Mouse (Mus musculus): ENCODE measurements around the gene Chrm4.

Chrm4 gene

DNA sequence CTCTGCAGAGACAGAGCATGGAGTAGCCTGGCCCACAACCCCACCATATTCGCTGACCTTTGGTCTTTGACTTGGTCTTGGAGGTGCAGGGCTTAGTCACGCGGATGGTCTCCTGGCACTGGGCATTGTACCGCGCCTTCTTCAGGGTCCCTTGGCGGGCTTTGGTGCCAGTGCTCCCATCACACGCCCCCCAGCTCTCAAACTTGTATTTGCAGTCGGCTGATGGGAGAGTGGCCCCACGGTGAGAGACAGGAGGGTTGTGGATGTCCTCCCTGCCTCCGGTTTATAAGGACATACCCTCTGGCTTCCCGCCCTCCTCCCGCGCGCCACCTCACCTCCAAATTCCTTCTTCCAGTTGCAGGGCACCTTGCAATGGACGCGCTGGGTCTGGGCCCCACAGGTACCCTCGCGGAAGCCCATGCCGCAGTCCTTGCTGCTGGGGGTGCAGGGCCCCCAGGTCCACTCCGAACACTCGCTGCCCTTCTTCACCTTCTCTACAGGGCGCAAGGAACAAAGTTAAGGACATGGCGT is 3.8 kb downstream of the Chrm4 start:
- TF ChIP-seq GATA4 (IDR thresholded peaks at IDR 0.05; ENCODE audit: insufficient replicate concordance, low read length), result no peak

DNA sequence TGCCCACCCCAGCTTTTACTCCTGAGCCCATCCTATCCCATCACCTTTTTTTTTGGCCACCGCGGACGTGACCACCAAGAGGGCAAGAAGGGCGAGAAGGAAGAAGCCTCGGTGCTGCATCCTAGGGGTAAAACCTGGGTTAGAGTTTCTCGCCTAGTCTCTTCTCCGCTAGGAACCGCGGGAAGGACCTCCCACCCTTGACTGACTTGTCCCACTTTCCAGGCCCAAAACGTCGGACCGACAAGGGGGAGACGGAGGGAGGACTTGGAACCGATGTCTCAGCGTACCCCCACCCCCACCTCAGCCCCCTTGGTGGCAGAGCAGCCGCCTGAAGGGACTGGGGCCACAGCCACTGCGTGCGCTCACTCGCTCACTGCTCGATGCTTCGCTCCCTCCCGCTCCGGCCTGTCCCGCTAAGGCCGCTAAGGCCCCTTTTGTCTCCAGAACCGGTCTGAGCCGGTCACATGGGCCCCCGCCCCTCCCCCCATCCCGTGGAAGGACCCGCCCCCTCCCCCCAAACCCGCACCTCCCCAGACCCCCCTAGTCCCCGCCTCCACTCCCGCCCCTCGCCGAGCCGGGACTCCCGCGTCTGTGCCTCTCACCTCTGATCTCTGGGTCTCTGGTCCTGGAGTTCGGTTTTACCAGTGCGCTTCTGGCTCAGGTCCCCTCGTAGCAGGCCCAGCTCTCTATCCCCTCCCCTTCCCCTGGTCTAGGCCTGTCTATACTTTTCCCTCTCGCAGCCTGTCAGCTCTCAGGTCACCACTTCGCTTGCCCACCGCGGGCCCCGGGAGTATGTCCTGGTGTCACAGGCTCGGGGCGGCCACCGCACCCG is 4.5 kb downstream of the Chrm4 start:
- no peak for TF ChIP-seq GATA4 (IDR thresholded peaks at IDR 0.05; ENCODE audit: insufficient replicate concordance, low read length)

DNA sequence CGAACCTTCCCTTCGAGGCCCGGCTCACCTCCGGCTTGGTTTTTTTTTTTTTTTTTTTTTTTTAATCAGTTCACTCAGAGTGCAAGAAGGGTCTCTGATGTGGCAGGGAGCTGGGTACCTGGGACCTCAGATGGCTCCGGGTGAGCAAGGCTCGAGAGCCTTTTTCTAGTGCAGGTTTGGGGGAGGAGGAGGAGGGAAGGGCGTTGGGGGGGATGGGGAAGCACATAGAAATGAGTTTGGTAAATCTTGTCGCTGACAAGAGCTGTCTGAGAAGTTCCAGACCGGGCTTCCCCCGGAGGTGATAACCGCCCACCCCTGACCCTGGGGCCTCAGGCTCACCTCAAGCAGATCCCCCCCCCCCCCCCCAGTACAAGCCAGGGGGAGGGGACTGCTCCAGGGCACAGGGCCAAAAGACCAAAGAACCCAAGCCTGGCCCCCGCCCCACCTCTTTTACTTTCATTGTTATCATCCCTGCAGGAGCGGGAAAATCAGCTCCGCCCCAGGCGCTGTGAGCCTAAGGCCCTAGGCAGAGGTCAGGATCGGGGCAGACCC is 5.2 kb downstream of the Chrm4 start, which contains the start of gene Mdk:
TSS of gene Mdk (minus strand) at position 138 of the 552 bp plus-strand sequence.
- no peak for TF ChIP-seq GATA4 (IDR thresholded peaks at IDR 0.05; ENCODE audit: insufficient replicate concordance, low read length)

DNA sequence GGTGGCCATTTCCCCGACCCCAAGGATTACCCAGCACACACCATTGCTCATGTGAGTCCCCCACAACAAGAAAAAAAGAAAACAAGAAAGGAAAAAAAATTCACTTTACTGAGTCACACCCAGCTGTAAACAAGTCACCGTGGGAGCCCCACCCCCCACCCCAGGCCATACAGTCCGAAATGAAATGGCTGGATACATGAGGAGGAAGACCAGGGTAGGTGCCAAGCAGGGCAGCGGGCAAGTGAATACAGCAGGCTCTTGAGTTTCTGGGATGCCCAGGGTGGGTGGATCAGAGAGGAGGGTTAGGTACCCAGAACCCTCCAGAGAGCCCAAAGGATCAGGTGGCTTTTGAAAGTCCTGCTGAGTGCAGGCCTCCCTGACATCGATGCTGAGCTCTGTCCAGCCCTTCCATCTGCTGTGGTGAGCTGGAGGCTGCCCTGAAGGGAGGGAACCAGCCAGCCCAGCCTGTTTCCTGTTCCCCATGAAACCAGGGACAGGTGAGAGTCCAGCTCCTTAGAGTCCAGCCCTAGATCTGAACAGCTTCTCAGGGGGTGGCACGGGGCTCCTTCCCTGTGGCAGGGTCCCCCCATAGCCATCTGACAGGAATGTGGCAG is 5.8 kb downstream of the Chrm4 start:
- TF ChIP-seq GATA4 (IDR thresholded peaks at IDR 0.05; ENCODE audit: insufficient replicate concordance, low read length), result no peak

DNA sequence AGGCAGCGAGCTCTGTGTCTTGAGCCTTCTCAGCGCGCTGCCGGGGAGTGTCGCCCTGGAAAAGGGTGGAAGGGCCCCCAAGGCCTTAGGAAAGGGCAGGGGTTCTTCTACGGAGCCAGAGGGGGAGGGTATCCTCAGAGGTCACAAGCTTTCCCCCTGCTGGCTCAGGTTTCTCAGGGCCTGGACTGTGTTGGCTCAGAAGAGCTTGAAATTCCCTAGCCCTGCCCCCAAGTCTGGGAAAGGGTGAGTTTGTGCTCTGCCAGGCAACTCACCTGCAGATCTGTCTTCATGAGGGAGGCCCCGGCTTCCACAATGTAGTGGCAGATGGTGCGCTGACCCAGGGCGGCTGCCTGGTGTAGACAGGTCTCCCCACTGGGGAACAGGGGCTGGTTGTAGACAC is 6.4 kb downstream of the Chrm4 start:
- TF ChIP-seq GATA4 (IDR thresholded peaks at IDR 0.05; ENCODE audit: insufficient replicate concordance, low read length), result no peak

DNA sequence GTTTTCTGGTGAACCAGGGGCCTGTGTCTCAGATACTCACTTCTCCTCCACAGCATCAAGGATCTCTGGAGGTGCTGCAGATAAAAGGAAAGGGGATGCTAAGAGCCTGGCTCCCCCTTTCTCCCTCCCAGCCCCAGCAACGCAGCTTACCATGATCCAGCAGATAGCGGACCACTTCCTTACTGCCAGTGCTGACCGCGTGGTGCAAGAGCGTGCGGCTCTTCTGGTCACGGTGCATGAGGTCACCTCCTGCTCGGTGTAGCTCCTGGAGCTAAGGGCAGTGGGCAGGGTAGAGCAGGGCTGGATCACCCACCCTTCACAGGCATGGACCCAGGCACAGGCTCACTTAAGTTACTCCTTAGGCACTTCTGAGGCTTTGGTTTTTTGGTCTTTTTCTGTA is 7.0 kb downstream of the Chrm4 start:
- TF ChIP-seq GATA4 (IDR thresholded peaks at IDR 0.05; ENCODE audit: insufficient replicate concordance, low read length), result no peak

DNA sequence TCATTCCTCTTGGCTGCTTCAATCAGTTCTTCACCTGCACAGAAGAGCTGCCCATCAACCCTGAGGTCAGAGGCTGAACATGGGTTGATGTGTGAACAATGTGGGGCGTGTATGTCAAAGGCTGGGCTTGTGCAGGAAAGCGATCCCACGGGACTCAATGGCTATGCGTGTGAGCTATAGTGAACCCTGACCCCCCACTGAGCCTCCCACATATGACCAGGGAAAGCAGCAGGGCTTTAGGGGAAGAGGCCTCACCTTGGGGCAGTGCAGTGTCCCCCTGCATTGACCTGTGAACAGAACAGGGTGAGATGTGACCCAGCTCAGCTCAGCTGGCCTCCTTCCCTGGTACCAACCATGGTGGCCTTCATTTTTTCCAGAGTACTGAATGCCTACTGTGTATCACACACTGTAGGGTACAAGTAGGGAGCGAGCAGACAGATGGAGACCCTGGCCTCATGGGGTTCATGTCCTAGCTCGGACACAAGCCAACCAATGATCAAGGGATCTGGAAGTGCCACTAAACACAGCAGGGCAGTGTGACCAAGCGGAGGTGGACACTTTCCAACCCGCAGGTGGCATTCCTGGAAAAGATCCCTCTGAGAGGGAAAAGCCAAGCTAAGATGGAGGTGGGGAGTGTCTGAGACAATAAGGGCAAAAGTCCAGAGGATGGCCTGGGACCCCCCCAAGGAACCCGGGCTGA is 7.9 kb downstream of the Chrm4 start:
- TF ChIP-seq GATA4 (IDR thresholded peaks at IDR 0.05; ENCODE audit: insufficient replicate concordance, low read length), result no peak

DNA sequence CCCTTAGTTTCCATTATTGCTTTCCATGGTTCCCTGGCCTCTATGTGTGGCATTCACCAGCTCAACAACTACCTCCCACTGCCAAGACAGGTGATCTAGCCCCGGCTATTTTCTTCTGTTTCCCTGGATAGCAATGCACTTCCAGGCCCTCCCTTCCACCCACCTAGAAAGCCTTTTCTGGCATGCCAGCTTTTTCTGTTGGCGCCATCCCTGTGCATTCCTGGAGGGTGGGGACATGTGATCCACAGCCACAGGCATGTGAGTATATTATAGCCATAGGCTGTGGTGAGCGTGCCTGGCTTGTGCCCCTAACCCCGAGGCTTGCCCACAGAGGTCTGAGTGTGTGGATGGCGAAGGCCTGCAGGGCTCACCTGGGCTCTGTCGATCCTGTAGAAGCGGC is 9.1 kb downstream of the Chrm4 start:
- no peak for TF ChIP-seq GATA4 (IDR thresholded peaks at IDR 0.05; ENCODE audit: insufficient replicate concordance, low read length)

DNA sequence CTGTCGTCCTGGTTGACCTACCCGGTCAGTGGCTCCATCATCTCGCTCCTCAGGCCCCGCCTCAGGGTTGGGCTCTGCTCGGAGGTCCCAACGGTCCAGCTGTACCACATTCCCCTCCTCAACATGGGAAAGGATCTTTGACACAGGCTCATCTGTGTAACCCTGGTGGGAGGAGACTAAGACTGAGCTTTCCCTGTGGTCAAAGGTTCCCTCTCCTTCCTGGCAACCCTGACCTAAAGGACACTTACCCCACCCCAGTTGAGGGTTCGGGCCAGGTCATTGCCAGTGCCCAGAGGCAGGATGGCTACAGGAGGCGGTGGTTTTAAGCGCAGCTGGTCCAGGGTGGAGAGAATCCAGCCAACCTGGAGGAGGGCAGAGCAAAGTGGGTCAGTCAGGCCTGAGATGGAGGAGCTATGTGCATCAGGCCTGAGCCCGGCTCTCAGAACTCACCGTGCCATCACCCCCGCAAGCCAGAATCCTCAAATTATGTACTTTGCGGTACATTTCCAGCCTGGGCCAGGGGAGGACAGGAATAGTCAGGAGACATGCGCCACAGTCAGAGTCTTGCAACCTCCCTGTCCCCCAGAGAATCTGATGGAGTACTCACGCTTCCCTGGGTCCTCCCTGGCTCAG is 12.4 kb downstream of the Chrm4 start:
- no peak for TF ChIP-seq GATA4 (IDR thresholded peaks at IDR 0.05; ENCODE audit: insufficient replicate concordance, low read length)

DNA sequence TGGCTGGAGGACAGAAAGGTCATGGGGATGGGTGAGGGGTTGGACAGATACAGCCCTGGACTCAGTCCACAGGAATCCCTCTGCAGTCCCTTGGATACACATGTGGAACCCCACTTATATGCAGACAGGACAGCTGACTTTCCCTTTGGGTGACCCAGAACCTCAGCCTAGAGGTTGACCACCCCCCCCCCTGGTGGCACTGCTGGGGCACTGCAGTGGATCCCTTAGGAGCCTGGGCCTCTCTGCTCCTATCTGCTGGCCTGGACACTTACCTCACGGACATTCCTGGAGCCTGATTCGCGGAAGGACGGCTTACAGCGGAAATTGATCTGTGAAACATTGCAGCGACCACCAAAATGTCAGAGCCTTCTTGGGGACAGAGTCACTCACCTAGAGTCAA is 15.3 kb downstream of the Chrm4 start:
- no peak for TF ChIP-seq GATA4 (IDR thresholded peaks at IDR 0.05; ENCODE audit: insufficient replicate concordance, low read length)

DNA sequence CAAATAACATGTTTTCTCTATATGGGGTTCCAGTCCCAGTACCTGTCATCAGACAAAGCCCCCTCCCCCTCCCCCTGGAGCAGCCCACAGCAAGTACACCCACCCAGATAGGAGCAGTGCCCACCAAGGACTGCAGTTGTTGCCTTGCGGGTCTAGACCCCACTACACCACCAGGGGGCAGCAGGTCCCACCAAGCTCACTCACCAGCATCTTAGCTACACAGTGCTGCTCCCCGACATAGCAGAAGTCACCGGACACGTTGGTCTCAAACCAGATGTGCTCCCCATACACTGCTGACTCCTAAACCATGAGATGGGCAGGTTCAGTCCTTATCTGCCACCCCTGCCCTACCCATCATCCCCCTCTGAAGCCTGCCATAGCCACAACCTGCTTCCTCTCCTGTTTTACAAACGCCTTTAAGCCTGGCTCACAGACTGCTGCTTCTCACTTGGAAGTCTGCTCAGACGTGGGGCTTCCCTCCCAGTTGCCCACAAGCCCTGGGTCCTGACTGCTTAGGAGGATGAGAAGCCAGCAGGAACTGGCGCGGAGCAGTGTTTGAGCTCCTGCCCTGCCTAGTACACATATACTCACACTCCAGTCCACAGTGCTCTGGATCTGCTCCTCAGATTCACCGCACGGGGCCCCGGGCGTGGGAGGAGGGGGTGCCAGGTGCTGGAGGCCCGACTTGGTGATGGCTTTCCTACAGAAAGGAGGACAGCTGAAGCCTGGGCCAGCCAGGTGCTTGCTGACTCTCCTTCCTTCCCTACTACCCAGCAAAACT is 17.3 kb downstream of the Chrm4 start:
- TF ChIP-seq GATA4 (IDR thresholded peaks at IDR 0.05; ENCODE audit: insufficient replicate concordance, low read length), result no peak

DNA sequence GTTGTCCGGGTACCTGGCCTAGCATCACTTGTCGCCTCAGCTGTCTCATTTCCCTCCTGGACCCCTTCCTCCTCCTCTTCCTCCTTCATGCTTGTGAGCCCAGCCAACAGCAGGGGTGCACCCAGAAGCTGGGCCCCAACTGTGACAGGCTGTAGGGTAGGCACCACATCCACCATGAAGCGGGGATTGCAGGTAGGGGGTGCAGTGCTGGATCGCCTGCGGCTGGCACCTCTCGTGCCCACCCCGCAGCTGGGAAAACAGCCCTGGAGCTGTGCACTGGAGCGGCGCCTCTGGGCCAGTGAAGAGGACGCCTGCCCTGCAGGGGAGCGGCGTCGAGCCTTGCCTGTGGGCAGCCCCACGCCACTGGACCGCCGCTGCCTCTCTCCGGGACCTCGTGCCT is 18.4 kb downstream of the Chrm4 start, which contains the start of gene Gm9821:
TSS of gene Gm9821 (plus strand) at position 221 of the 400 bp plus-strand sequence.
- TF ChIP-seq GATA4 (IDR thresholded peaks at IDR 0.05; ENCODE audit: insufficient replicate concordance, low read length), result no peak

DNA sequence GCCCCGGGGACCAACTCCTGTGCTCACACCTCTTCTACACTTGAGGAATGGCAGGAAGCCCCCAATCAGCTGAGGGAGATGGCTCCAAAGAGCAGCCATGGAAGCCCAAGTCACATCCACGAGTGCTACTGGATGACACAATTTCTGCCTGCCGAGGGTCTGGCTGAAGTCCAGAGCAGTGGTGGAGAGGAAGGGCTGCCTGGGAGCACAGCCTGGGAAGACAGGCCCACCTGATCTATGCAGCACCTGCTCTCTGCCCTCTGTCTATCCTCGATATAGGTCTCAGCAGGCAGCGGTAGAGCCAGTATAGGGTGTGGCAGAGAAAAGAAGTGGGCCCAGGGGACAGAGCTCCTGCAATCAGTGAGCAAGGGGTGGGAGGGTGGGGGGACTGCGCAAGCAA is 19.8 kb downstream of the Chrm4 start:
- TF ChIP-seq GATA4 (IDR thresholded peaks at IDR 0.05; ENCODE audit: insufficient replicate concordance, low read length), result no peak
